Mouse (Mus musculus) neural tube, embryonic 13.5 days (tissue): ENCODE results near the gene Tnk2. TPM values are rescaled to one million over a fixed set of nuclear protein-coding genes. Genes with fewer than 3 reads are reported as not detected.

Source experiments
- ATAC-seq: fragments of 200-750 bp; cut with Nextera tagmentation; 2 replicates; pipeline ENCODE4 v1.8.0; 2017; ENCODE audit warnings: low read depth, mild to moderate bottlenecking, moderate TSS enrichment, moderate library complexity
- H3K27ac ChIP-seq: fragments of 300-500 bp; sonication (generic); replicated peaks from 2 replicates; pipeline ENCODE4 v1.5.1; 2015; ENCODE audit warnings: moderate library complexity, mild to moderate bottlenecking, inconsistent platforms
- H3K27me3 ChIP-seq: fragments of 300-500 bp; sonication (generic); 2 replicates; pipeline ENCODE4 v1.6.1; 2015; ENCODE audit warnings: mild to moderate bottlenecking, inconsistent platforms
- H3K36me3 ChIP-seq: fragments of 300-500 bp; sonication (generic); 2 replicates; pipeline ENCODE4 v1.6.1; 2015; ENCODE audit warnings: mild to moderate bottlenecking, inconsistent platforms
- H3K4me1 ChIP-seq: fragments of 300-500 bp; sonication (generic); replicated peaks from 2 replicates; pipeline ENCODE4 v1.6.1; 2015; ENCODE audit warnings: inconsistent platforms
- H3K4me2 ChIP-seq: fragments of 300-500 bp; sonication (generic); 2 replicates; pipeline ENCODE4 v1.6.1; 2015; ENCODE audit warnings: inconsistent platforms, mild to moderate bottlenecking, moderate library complexity
- H3K4me3 ChIP-seq: fragments of 300-500 bp; sonication (generic); 2 replicates; pipeline ENCODE4 v1.5.1; 2015; ENCODE audit warnings: mild to moderate bottlenecking, inconsistent platforms
- H3K9ac ChIP-seq: fragments of 300-500 bp; sonication (generic); 2 replicates; pipeline ENCODE4 v1.6.1; 2015; ENCODE audit warnings: moderate library complexity, mild to moderate bottlenecking, inconsistent platforms
- H3K9me3 ChIP-seq: fragments of 300-500 bp; sonication (generic); 2 replicates; pipeline ENCODE4 v1.6.1; 2016; ENCODE audit warnings: inconsistent platforms
- WGBS: fragments of 180-500 bp; shearing (Covaris S2); methylation state at CpG from one replicate; pipeline ENCODE4 v1.1.7; 2015; 5-methylcytosine and 5-hydroxymethylcytosine counted together
- polyA plus RNA-seq: library from polyadenylated mRNA; unstranded; fragments of >200 nt; fragmentation: Nextera tagmentation; extraction: Ambion mirVana; gene quantifications from 2 replicates; pipeline ENCODE4 v1.2.1, GENCODE M21; 2015

Tnk2 gene
- polyA plus RNA-seq, 1 experiment from 2014 or later: 21.4 TPM

GRCm38 (mm10) chr16:32672861-32673560 is 29.3 kb downstream of the Tnk2 start:
- no peak for ATAC-seq
- Histone ChIP-seq H3K4me3 (no peak overlapping the region), H3K27ac (no peak overlapping the region), H3K27me3 (no peaks in the 10 kb centered on the region), H3K4me2 (no peak overlapping the region), H3K9me3 (no peaks in the 10 kb centered on the region), H3K36me3 (peaks cover 93% of the 10 kb centered on the region), H3K4me1 (0 out of 2 replicates have a peak, but pooled peaks cover 2% of the 10 kb centered on the region), H3K9ac (no peak overlapping the region)
- 81% methylated on average over 13 of the region's 13 CpGs for WGBS

GRCm38 (mm10) chr16:32674121-32674740 is 30.6 kb downstream of the Tnk2 start:
- Histone ChIP-seq H3K4me2 (no peak overlapping the region), H3K9ac (no peak overlapping the region), H3K27ac (no peak overlapping the region), H3K9me3 (no peaks in the 10 kb centered on the region), H3K36me3 (peaks cover 99% of the 10 kb centered on the region), H3K4me3 (no peak overlapping the region), H3K4me1 (no peaks in the 10 kb centered on the region), H3K27me3 (no peaks in the 10 kb centered on the region)
- 91% methylated on average over 17 of the region's 17 CpGs for WGBS
- ATAC-seq: no peak

- no peaks in the 10 kb centered on the region for H3K9me3 ChIP-seq
- H3K4me3 ChIP-seq: no peak overlapping the region
- ATAC-seq: no peak
- H3K4me2 ChIP-seq: no peak overlapping the region
- peaks cover 95% of the 10 kb centered on the region for H3K36me3 ChIP-seq
- no peaks in the 10 kb centered on the region for H3K27me3 ChIP-seq
- no peaks in the 10 kb centered on the region for H3K4me1 ChIP-seq
- no peak overlapping the region for H3K27ac ChIP-seq
- H3K9ac ChIP-seq: no peak overlapping the region
- 83% methylated on average over 10 of the region's 10 CpGs for WGBS
These were observed 33.5 kb downstream of the Tnk2 start for GRCm38 (mm10) chr16:32677040-32677700.

GRCm38 (mm10) chr16:32677903-32678302 is 34.2 kb downstream of the Tnk2 start:
- Histone ChIP-seq H3K27ac (no peak overlapping the region), H3K4me3 (no peak overlapping the region), H3K9ac (no peak overlapping the region), H3K27me3 (no peaks in the 10 kb centered on the region), H3K36me3 (peaks cover 92% of the 10 kb centered on the region), H3K9me3 (no peaks in the 10 kb centered on the region), H3K4me1 (no peaks in the 10 kb centered on the region), H3K4me2 (no peak overlapping the region)
- WGBS: 84% methylated on average over 14 of the region's 14 CpGs
- ATAC-seq: no peak

- no peaks in the 10 kb centered on the region for H3K4me1 ChIP-seq
- 88% methylated on average over 14 of the region's 14 CpGs for WGBS
- peaks cover 90% of the 10 kb centered on the region for H3K36me3 ChIP-seq
- H3K27ac ChIP-seq: no peak overlapping the region
- H3K27me3 ChIP-seq: no peaks in the 10 kb centered on the region
- H3K4me3 ChIP-seq: no peak overlapping the region
- no peak overlapping the region for H3K4me2 ChIP-seq
- no peak for ATAC-seq
- no peaks in the 10 kb centered on the region for H3K9me3 ChIP-seq
- H3K9ac ChIP-seq: no peak overlapping the region
These were observed 35.1 kb downstream of the Tnk2 start for GRCm38 (mm10) chr16:32678812-32679211.

GRCm38 (mm10) chr16:32679976-32680375 is 36.3 kb downstream of the Tnk2 start:
- H3K4me3 ChIP-seq: no peak overlapping the region
- ATAC-seq: no peak
- no peaks in the 10 kb centered on the region for H3K9me3 ChIP-seq
- WGBS: 92% methylated on average over 16 of the region's 16 CpGs
- peaks cover 78% of the 10 kb centered on the region for H3K36me3 ChIP-seq
- no peaks in the 10 kb centered on the region for H3K4me1 ChIP-seq
- no peak overlapping the region for H3K9ac ChIP-seq
- no peak overlapping the region for H3K27ac ChIP-seq
- no peaks in the 10 kb centered on the region for H3K27me3 ChIP-seq
- H3K4me2 ChIP-seq: no peak overlapping the region

GRCm38 (mm10) chr16:32680806-32681205 is 37.1 kb downstream of the Tnk2 start:
- no peak overlapping the region for H3K4me2 ChIP-seq
- 94% methylated on average over 6 of the region's 6 CpGs for WGBS
- no peaks in the 10 kb centered on the region for H3K27me3 ChIP-seq
- no peak overlapping the region for H3K27ac ChIP-seq
- no peak overlapping the region for H3K9ac ChIP-seq
- no peaks in the 10 kb centered on the region for H3K9me3 ChIP-seq
- H3K36me3 ChIP-seq: peaks cover 70% of the 10 kb centered on the region
- no peaks in the 10 kb centered on the region for H3K4me1 ChIP-seq
- H3K4me3 ChIP-seq: no peak overlapping the region
- ATAC-seq: no peak

- H3K4me2 ChIP-seq: no peak overlapping the region
- no peaks in the 10 kb centered on the region for H3K9me3 ChIP-seq
- no peaks in the 10 kb centered on the region for H3K27me3 ChIP-seq
- H3K9ac ChIP-seq: no peak overlapping the region
- H3K27ac ChIP-seq: no peak overlapping the region
- H3K4me3 ChIP-seq: no peak overlapping the region
- no peaks in the 10 kb centered on the region for H3K4me1 ChIP-seq
- WGBS: 34% methylated on average over 5 of the region's 5 CpGs
- 0 out of 2 replicates have a peak, but pooled peaks have one; percentile 23 for ATAC-seq
- peaks cover 56% of the 10 kb centered on the region for H3K36me3 ChIP-seq
These were observed 38.5 kb downstream of the Tnk2 start for GRCm38 (mm10) chr16:32682194-32682593.

- Histone ChIP-seq H3K4me1 (no peaks in the 10 kb centered on the region), H3K27me3 (no peaks in the 10 kb centered on the region), H3K4me3 (no peak overlapping the region), H3K9me3 (no peaks in the 10 kb centered on the region), H3K36me3 (peaks cover 50% of the 10 kb centered on the region), H3K9ac (no peak overlapping the region), H3K4me2 (no peak overlapping the region), H3K27ac (no peak overlapping the region)
- 81% methylated on average over 4 of the region's 4 CpGs for WGBS
- ATAC-seq: no peak
These were observed 39.2 kb downstream of the Tnk2 start for GRCm38 (mm10) chr16:32682841-32683240.

- H3K27me3 ChIP-seq: no peaks in the 10 kb centered on the region
- no peak overlapping the region for H3K27ac ChIP-seq
- no peaks in the 10 kb centered on the region for H3K4me1 ChIP-seq
- no peak overlapping the region for H3K4me2 ChIP-seq
- no peaks in the 10 kb centered on the region for H3K9me3 ChIP-seq
- 0 out of 2 replicates have a peak, but pooled peaks have one; percentile 49 for ATAC-seq
- no peak overlapping the region for H3K4me3 ChIP-seq
- peaks cover 45% of the 10 kb centered on the region for H3K36me3 ChIP-seq
- whole genome bisulfite sequencing: 64% methylated on average over 5 of the region's 5 CpGs
- H3K9ac ChIP-seq: no peak overlapping the region
These were observed 39.7 kb downstream of the Tnk2 start for GRCm38 (mm10) chr16:32683343-32683742.

- Histone ChIP-seq H3K36me3 (peaks cover 24% of the 10 kb centered on the region), H3K9ac (no peak overlapping the region), H3K4me1 (no peaks in the 10 kb centered on the region), H3K9me3 (no peaks in the 10 kb centered on the region), H3K4me3 (no peak overlapping the region), H3K27me3 (no peaks in the 10 kb centered on the region), H3K27ac (no peak overlapping the region), H3K4me2 (no peak overlapping the region)
- 85% methylated on average over 10 of the region's 10 CpGs for WGBS
- no peak for ATAC-seq
These were observed 41.7 kb downstream of the Tnk2 start for GRCm38 (mm10) chr16:32685405-32685804.

GRCm38 (mm10) chr16:32685998-32686397 is 42.3 kb downstream of the Tnk2 start:
- no peak overlapping the region for H3K27ac ChIP-seq
- ATAC-seq: no peak
- H3K9me3 ChIP-seq: no peaks in the 10 kb centered on the region
- H3K4me3 ChIP-seq: no peak overlapping the region
- H3K36me3 ChIP-seq: peaks cover 18% of the 10 kb centered on the region
- H3K9ac ChIP-seq: no peak overlapping the region
- WGBS: 70% methylated on average over 5 of the region's 5 CpGs
- H3K27me3 ChIP-seq: no peaks in the 10 kb centered on the region
- H3K4me2 ChIP-seq: no peak overlapping the region
- H3K4me1 ChIP-seq: no peaks in the 10 kb centered on the region
